Mouse (Mus musculus): ENCODE measurements around the gene B230217C12Rik.

DNA sequence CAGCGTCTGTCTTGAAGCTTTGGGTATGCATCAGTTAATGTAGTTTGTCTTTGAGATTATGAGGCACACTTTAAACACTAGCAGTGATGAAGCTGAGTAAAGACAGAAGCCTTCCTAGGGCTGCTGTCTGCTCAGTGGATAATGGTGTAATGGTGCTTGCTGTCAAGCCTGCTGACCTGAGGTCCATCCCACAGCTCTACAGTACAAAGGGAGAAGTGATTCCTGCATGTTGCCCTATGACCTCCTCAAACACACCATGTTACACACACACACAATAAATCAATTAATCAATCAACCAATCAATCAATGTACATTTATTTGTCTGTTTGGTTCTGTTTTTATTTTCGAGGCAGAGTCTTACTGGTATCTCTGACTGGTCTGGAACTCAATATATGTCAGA, 21.6 kb downstream of the B230217C12Rik start:
- TF ChIP-seq CTCF (IDR thresholded peaks at IDR 0.05; ENCODE audit: insufficient read depth, low read depth, low read length) (no peak), POLR2A (IDR thresholded peaks at IDR 0.05; ENCODE audit: insufficient read depth, low read depth, low read length) (no peak)

All from olfactory bulb, adult 2 months (tissue).